Mouse (Mus musculus) thymus, adult 2 months (tissue): ENCODE results near the gene Arhgap42.

Experiments
- CTCF ChIP-seq: fragments of 200-500 bp; IDR thresholded peaks from 2 replicates; pipeline ENCODE4 v1.5.1; 2012; ENCODE audit warnings: mild to moderate bottlenecking, control low read depth, low read length, moderate library complexity, borderline replicate concordance; ENCODE audit not compliant: control insufficient read depth, poor library complexity, insufficient read depth; ENCODE audit errors: extremely low read depth
- POLR2A ChIP-seq: fragments of 200-500 bp; IDR thresholded peaks from 2 replicates; pipeline ENCODE4 v1.6.1; 2012; ENCODE audit warnings: mild to moderate bottlenecking, low read length, control low read depth, moderate library complexity; ENCODE audit not compliant: control insufficient read depth, poor library complexity, insufficient read depth; ENCODE audit errors: extremely low read depth

DNA sequence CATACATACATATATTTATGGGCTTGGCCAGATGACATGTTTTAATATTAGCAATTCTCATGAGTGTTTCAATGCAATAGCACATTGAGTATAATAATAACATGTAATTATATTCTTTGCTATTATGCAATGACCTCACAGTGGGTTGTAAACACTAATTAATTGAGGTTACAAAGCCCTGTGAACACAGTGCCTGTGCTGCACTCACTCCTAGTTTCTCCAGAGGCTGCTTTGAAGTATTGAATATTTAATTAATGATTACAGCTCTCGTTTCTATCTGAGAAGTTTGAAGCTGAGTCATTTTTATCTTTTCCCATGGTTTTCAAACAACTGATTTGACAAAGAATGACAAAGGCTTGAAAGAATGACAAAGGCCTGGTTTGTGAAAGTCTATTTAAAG is 24.6 kb upstream of the Arhgap42 start:
- TF ChIP-seq CTCF (no peak), POLR2A (no peak)
